In the genomic region with DNA sequence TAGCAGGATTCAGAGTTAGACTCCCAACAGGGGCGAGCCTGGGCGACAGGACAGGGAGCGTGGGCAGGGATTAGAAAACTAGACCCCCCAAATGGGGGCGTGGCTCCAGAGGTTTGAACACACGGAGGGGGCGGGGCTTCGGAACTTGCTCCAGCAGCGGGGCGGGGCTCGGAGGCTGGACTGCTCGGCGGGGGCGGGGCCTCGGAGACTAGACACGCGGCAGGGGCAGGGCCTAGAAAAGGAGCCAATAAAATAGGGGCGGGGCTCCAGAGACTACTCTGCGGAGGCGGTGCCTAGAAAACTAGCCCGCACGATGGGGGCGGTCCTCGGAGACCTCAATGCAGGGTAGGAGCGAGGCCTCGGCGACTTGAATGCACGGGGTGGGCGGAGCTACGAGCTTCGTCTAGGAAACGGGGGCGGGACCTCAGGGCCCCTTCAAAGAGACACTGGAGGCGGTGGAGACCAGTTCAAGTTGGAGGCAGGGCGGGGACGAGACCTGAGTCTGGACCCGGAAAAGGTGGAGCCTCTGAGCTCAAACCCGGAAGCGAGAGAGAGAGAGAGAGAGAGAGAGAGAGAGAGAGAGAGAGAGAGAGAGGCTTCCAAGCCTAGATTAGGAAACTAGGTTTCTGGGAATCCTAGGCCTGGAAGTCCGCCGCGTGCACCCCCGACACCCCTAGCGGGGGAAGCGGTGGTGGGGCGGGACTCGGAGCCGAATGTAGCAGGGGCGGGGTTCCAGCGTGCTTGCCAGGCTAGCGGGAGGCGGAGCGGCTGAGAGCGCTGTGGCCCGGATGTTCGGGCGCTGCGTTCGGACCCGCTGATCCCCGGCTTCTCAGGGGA, we compare ENCODE assay signal across 8 mouse cellular contexts. TPM values are rescaled to one million over a fixed set of nuclear protein-coding genes. Genes with fewer than 3 reads are reported as not detected.
DNase-seq lines count a peak whose midpoint lies in the region; ATAC-seq lines count a peak whose summit lies in the region.

A gene (minus strand): TSS at position 111 of the 837 bp plus-strand sequence.
A gene (plus strand): TSS at position 261 of the 837 bp plus-strand sequence.

- WGBS in hindbrain, embryonic 15.5 days, result under 1% methylated on average over 58 of the region's 60 CpGs

- H3K9ac ChIP-seq in hindbrain, embryonic 15.5 days, result peak within 1 kb of the TSS; percentile 87

- no peaks in the 10 kb centered on the region for H3K27me3 ChIP-seq in hindbrain, embryonic 15.5 days

- peak within 1 kb of the TSS; percentile 97 for H3K27ac ChIP-seq in hindbrain, embryonic 15.5 days (replicated peaks)

- DNase-seq in T-cell, adult 2 months (ENCODE audit: low spot score), result peak; percentile 100
- DNase-seq in cerebellum, postnatal 36 days, result peak; percentile 95 to 97
- peak; percentile 98 for DNase-seq in frontal cortex, postnatal 36 days (ENCODE audit: low spot score in 2 of 2)
- DNase-seq in left cerebral cortex, adult 11 months (ENCODE audit: low spot score), result peak; percentile 99
- DNase-seq in lung, postnatal 4 days, result peak; percentile 99 to 100
- peak; percentile 100 for DNase-seq in retina, postnatal 7 days (ENCODE audit: low read depth, low spot score)
- DNase-seq in urinary bladder, adult 2 months (ENCODE audit: low spot score), result peak; percentile 94

- peak within 1 kb of the TSS; percentile 76 for H3K4me3 ChIP-seq in hindbrain, embryonic 15.5 days

- H3K4me1 ChIP-seq in hindbrain, embryonic 15.5 days (replicated peaks), result peaks cover 40% of the 10 kb centered on the region

- no peaks in the 10 kb centered on the region for H3K9me3 ChIP-seq in hindbrain, embryonic 15.5 days

- ATAC-seq in hindbrain, embryonic 15.5 days (ENCODE audit: low FRiP score, low read depth), result peak; percentile 96

- H3K4me2 ChIP-seq in hindbrain, embryonic 15.5 days, result peak within 1 kb of the TSS; percentile 79

- H3K36me3 ChIP-seq in hindbrain, embryonic 15.5 days, result peaks cover 8% of the 10 kb centered on the region

RNA-seq across cellular contexts. Expression of the first gene that starts in this region (rescaled TPM):
- 11.7 and 12.7 TPM in 2 replicates for polyA plus RNA-seq in hindbrain, embryonic 15.5 days (2015; fragmentation: Nextera tagmentation; extraction: Ambion mirVana)
- polyA plus RNA-seq in urinary bladder, adult 2 months (2012; rRNA removed), result 18.4 and 21.0 TPM in 2 replicates

RNA-seq across cellular contexts. Expression of the second gene that starts in this region (rescaled TPM):
- 122 and 127 TPM in 2 replicates for polyA plus RNA-seq in hindbrain, embryonic 15.5 days (2015; fragmentation: Nextera tagmentation; extraction: Ambion mirVana)
- polyA plus RNA-seq in urinary bladder, adult 2 months (2012; rRNA removed), result 41.7 and 46.5 TPM in 2 replicates

Comparison
In these comparisons a context has a peak if more than half of its experiments do, and no peak if none do; other contexts are left out.
1. Peak in every context shown above with its lines: DNase-seq, ATAC-seq, H3K4me3 ChIP-seq and H3K27ac ChIP-seq.